Mouse (Mus musculus) thymus, adult 2 months (tissue): Measurements from ENCODE around the gene Fdxacb1. TPM values are rescaled to one million over a fixed set of nuclear protein-coding genes. Genes with fewer than 3 reads are reported as not detected.

Experiments used
- DNase-seq: peaks from one replicate; pipeline ENCODE4 v3.0.0; 2021
- H3K27ac ChIP-seq: fragments of 200-500 bp; 2 replicates; pipeline ENCODE4 v1.5.1; 2012; ENCODE audit warnings: low read length, control low read depth; ENCODE audit not compliant: control insufficient read depth, insufficient read depth
- H3K27me3 ChIP-seq: fragments of 200-500 bp; 2 replicates; pipeline ENCODE4 v1.6.1; 2012; ENCODE audit warnings: mild to moderate bottlenecking, low read length, moderate library complexity, mixed read lengths; ENCODE audit not compliant: control insufficient read depth, insufficient read depth
- H3K36me3 ChIP-seq: fragments of 200-500 bp; 2 replicates; pipeline ENCODE4 v1.6.1; 2012; ENCODE audit warnings: mild to moderate bottlenecking, low read length, moderate library complexity; ENCODE audit not compliant: control insufficient read depth, insufficient read depth
- H3K4me1 ChIP-seq: fragments of 200-500 bp; replicated peaks from 2 replicates; pipeline ENCODE4 v1.6.1; 2012; ENCODE audit warnings: low read length; ENCODE audit not compliant: control insufficient read depth, insufficient read depth
- H3K4me3 ChIP-seq: fragments of 200-500 bp; 2 replicates; pipeline ENCODE4 v1.5.1; 2012; ENCODE audit warnings: mild to moderate bottlenecking, low read length, control low read depth, moderate library complexity; ENCODE audit not compliant: control insufficient read depth, insufficient read depth
- CTCF ChIP-seq: fragments of 200-500 bp; IDR thresholded peaks from 2 replicates; pipeline ENCODE4 v1.5.1; 2012; ENCODE audit warnings: mild to moderate bottlenecking, control low read depth, low read length, moderate library complexity, borderline replicate concordance; ENCODE audit not compliant: control insufficient read depth, poor library complexity, insufficient read depth; ENCODE audit errors: extremely low read depth
- POLR2A ChIP-seq: fragments of 200-500 bp; IDR thresholded peaks from 2 replicates; pipeline ENCODE4 v1.6.1; 2012; ENCODE audit warnings: mild to moderate bottlenecking, low read length, control low read depth, moderate library complexity; ENCODE audit not compliant: control insufficient read depth, poor library complexity, insufficient read depth; ENCODE audit errors: extremely low read depth
- WGBS: fragments of 180-500 bp; shearing (Covaris S2); methylation state at CpG from one replicate; pipeline ENCODE4 v1.1.7; 2018; 5-methylcytosine and 5-hydroxymethylcytosine counted together
- polyA plus RNA-seq: library from polyadenylated mRNA; depleted of rRNA; stranded (reverse); fragments of >200 nt; gene quantifications from 2 replicates; pipeline ENCODE4 v1.2.3, GENCODE M21; 2012; rRNA removed

Fdxacb1 gene
- polyA plus RNA-seq = 4.5 and 4.7 TPM in 2 replicates

GRCm38 (mm10) chr9:50768107-50769002, at the start of gene Fdxacb1:
Fdxacb1 (plus strand) TSS chr9:50768236.
- H3K36me3 ChIP-seq = no peaks in the 10 kb centered on the region
- H3K4me1 ChIP-seq = peaks cover 6% of the 10 kb centered on the region
- TF ChIP-seq CTCF = peak; percentile 98
- TF ChIP-seq POLR2A = peak; percentile 51; the same call in 1 of the 2 replicates
- WGBS = 5% methylated on average over 59 of the region's 59 CpGs
- H3K27me3 ChIP-seq = no peaks in the 10 kb centered on the region
- H3K27ac ChIP-seq = peak within 1 kb of the TSS; percentile 54
- DNase-seq = peak; percentile 99
- H3K4me3 ChIP-seq = peak within 1 kb of the TSS; percentile 82

GRCm38 (mm10) chr9:50718878-50719277, 49.2 kb upstream of the Fdxacb1 start:
- Histone ChIP-seq H3K4me3 (no peak overlapping the region), H3K27me3 (no peaks in the 10 kb centered on the region), H3K36me3 (no peaks in the 10 kb centered on the region), H3K27ac (no peak overlapping the region), H3K4me1 (no peaks in the 10 kb centered on the region)
- DNase-seq = no peak
- TF ChIP-seq CTCF = no peak
- TF ChIP-seq POLR2A = no peak
- WGBS = 67% methylated on average over 4 of the region's 4 CpGs

- TF ChIP-seq POLR2A (no peak), CTCF (no peak)
- Histone ChIP-seq H3K36me3 (no peaks in the 10 kb centered on the region), H3K27me3 (no peaks in the 10 kb centered on the region), H3K4me3 (no peak overlapping the region), H3K27ac (no peak overlapping the region), H3K4me1 (no peaks in the 10 kb centered on the region)
- WGBS = 70% methylated on average over 12 of the region's 12 CpGs
- no peak for DNase-seq
These were observed 47.0 kb upstream of the Fdxacb1 start for GRCm38 (mm10) chr9:50721061-50721460.

- no peak for DNase-seq
- H3K4me1 ChIP-seq = no peaks in the 10 kb centered on the region
- H3K27me3 ChIP-seq = 0 out of 2 replicates have a peak, but pooled peaks cover under 1% of the 10 kb centered on the region
- H3K27ac ChIP-seq = no peak overlapping the region
- H3K36me3 ChIP-seq = no peaks in the 10 kb centered on the region
- no peak overlapping the region for H3K4me3 ChIP-seq
- 74% methylated on average over 8 of the region's 8 CpGs for WGBS
- TF ChIP-seq POLR2A (no peak), CTCF (no peak)
These were observed 45.6 kb upstream of the Fdxacb1 start for GRCm38 (mm10) chr9:50722451-50722911.

- H3K36me3 ChIP-seq = no peaks in the 10 kb centered on the region
- H3K27ac ChIP-seq = no peak overlapping the region
- H3K4me1 ChIP-seq = no peaks in the 10 kb centered on the region; the same call in 1 of the 2 replicates
- no peak overlapping the region for H3K4me3 ChIP-seq
- H3K27me3 ChIP-seq = peaks cover 7% of the 10 kb centered on the region; the same call in 1 of the 2 replicates
- DNase-seq = no peak
- TF ChIP-seq POLR2A = no peak
- TF ChIP-seq CTCF = no peak
- WGBS = 84% methylated on average over 7 of the region's 7 CpGs
These were observed 44.6 kb upstream of the Fdxacb1 start for GRCm38 (mm10) chr9:50723406-50723805.

GRCm38 (mm10) chr9:50724147-50724546, 43.9 kb upstream of the Fdxacb1 start:
- Histone ChIP-seq H3K4me1 (no peaks in the 10 kb centered on the region; the same call in 1 of the 2 replicates), H3K27me3 (peaks cover 7% of the 10 kb centered on the region; the same call in 1 of the 2 replicates), H3K27ac (no peak overlapping the region), H3K4me3 (no peak overlapping the region), H3K36me3 (no peaks in the 10 kb centered on the region)
- DNase-seq = no peak
- TF ChIP-seq POLR2A = no peak
- no peak for TF ChIP-seq CTCF
- WGBS = 87% methylated on average over 2 of the region's 2 CpGs
